Mouse (Mus musculus) layer of hippocampus, adult 9-11 months (tissue): ENCODE data around the gene Slc25a33.
"Not testable (repeated sequence)": the region's sequence is repeated elsewhere in the genome, so short reads cannot be mapped to it uniquely, and the experiment has no call there.

Source experiments
- DNase-seq: peaks from one replicate; pipeline ENCODE4 v3.0.0; 2022

The Slc25a33 gene

DNA sequence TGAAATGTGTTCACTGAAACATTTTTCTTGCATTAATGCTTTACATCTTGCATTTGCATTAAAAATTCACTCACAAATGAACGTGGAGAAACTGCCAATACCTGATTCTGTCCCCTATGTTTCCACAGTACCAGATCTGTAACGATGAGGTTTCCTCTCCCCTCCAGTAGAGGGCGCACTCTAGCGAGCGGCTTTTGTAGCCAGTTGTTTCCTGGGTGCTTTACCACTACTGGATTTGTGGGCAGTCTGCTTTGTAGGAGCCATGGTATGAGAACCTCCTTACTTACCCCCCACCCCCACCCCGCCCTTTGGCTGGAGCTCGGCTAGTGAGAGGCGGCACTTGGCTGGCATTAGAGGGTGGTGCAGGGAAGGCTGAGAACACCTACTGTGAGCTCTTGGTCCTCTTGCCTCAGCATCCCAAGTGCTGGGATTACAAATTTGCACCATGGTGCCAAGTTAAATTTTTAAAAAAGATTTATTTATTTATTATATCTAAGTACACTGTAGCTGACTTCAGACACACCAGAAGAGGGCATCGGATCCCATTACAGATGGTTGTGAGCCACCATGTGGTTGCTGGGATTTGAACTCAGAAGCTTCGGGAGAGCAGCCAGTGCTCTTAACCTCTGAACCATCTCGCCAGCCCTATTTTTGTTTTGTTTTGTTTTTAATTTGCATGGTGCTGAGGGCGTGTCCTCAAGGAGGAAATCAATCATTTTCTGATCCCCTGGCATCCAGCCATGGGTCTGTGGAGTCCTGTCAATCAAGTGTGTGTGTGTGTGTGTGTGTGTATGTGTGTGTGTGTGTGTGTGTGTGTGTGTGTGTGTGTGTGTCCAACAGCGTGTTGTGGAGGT, 19.3 kb upstream of the Slc25a33 start:
- DNase-seq, result no peak

DNA sequence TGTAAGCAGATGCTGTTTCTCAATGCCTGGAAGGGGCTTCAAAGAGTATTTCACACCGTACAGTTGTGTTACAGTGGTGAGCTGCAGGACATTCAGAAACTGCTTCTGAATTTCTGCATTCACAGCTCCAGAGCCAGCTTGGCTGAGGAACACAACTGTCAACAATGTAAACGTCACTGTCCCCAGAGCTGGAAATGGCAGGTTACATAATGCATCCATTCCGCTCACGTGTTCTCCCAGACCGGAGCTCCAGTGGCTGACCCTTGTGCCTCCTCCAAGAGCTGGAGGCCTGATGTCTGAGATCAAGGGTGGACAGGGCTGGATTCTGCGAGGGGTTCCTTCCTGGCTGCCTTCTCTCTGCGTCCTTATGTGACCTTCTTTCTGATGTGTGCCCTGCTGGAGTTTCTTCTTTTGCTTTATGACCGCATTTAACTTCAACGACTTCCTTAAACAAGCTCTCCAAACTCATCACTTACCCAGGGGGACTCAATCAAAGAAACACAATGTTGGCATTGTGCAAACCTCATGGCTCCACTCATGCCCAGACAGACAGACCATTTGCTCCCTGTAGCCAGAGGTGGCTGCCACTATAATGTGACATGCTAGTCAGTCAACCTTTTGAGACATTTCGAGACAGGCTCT, 18.2 kb upstream of the Slc25a33 start:
- DNase-seq, result peak; percentile 51

DNA sequence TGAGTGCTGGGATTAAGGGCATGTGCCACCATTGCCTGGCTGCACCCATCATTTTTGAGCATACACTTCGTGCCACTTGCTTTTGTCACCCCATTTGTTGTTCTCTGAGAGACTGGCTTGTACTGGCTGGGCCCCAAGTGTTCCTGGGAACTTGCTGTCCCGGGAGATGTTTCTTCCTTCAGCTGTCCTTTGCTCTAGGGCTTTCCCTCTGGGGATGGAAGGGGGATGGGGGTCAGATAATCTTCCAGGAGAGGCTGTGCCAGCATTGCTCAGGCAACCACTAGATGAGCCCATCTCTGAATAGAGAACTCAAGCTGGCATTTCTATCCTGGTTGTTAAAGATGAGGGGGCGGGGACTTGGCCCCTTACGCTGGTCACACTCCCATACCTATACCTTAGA, 17.4 kb upstream of the Slc25a33 start:
- DNase-seq, result no peak

DNA sequence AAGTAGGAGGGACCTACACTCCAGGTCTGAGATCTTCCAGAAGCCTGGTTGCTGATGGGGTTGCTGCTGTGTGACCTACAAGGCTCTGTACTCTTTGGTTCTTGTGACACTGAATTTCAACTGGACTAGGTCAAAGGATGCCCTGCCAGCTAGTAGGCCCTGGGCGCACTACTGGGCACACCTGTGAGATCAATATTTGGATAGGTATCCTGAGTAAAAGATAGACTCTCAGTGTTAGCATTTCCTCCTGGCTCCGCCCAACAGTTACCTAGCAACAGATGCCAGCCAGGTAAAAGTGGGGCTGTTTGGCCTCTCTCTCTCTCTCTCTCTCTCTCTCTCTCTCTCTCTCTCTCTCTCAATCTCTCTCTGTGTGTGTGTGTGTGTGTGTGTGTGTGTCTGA, 16.9 kb upstream of the Slc25a33 start:
- no peak for DNase-seq

DNA sequence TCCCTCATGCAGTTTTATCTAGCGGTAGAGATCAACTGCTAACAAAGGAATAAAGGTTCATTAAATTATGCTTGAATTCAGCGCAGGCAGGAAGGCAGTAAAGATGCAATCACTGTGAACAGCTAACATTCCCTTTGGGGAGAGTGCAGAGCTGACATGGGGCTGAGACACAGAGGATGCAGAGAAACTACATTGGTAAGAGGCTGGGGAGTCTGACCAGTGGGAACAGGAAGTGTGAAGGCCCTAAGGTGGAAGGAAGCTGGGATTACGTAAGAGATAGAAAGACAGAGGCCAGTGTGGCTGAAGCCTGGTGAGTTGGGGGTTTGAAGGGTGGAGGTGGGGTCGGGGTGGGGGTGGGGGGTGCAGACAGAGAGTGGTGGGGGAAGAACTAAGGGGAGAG, 16.5 kb upstream of the Slc25a33 start:
- no peak for DNase-seq

DNA sequence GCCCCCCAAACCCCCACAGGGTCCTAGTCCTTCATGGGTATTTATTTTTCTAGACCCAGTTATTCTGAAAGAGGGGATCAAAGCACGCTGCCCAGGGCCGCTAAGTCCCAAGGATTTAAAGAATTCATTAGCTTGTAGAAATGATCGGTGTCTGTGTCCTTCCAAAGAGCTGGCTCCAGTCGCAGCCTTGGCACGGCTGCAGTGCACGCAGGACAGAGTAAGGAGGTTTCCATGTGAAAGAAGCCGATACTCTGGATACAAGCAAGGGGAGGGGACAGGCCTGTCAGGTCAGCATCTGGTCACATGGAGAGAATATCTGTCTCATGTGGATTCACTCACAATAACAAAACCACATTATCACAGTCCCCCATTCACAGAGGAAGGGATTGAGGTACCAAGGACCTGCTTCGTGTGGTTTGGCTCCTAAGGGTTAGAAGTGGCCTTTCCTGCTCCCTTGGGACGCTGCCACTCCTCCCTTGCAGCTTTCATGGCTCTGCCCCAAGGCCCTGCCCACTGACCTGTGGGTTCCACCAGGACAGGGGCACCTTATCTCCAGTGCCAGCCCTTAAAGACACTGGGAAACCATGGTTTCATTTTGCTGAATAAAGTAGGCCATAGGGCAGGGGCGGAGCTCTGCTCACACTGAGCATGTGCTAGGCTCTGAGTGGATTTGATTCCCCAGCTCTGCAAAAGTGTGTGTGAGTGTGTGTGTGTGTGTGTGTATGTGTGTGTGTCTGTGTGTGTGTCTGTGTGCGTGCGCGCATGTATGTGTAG, 15.5 kb upstream of the Slc25a33 start:
- DNase-seq, result no peak

DNA sequence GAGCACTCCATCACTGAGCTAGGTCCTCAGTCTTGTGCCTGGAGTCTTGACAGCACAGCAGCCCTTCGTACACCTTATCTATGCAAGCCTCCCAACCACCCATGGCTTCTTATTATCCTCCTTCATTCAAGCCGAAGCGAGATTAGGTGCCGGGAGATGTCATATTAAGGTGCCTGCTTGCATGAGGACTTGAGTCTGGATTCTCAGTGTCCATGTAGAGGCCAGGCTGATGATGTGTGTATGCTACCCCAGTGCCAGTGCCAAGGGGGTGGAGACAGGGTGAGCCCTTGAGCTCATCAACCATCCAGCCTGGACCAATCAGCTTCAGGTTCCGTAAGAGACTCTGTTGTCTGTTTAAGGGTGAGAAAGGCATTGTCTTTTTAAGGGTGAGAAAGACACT, 10.8 kb upstream of the Slc25a33 start:
- DNase-seq, result no peak

DNA sequence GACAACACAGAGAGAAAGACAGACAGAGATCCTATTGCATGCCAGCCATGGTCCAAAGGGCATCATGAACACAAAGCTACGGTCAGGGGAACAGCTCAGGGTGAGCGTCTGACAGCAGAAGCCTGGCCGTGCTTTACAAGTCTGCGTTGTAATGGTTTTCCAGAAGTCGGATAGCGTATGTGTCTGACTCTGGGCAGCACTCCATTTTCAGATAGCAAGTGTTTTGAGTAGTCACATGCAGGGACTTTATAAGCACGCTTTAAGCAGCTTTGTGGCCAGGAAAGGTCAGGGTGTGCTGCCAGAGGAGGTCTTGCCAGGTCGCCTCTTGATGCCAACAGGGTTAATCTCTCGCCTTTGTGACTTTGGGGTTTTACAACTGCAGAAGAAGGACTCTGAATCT, 10.3 kb upstream of the Slc25a33 start:
- DNase-seq, result no peak

DNA sequence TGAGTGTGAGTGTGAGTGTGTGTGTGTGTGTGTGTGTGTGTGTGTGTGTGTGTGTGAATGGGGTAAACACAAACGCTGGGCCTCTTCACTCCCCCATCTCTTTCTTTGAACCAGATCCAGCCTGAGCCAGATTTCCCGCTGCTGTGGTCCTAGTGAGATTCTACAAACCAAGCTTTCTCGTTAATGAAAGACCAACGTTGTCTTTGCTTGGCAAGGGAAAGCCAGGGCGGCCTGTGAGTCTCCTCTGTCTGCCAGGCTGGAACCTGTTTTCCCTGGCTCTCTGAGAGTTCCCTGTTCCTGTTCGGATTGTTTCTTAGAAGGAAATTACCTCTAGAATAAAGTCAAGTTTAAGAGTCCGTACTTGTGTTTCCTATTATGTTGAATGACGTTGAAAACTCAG, 8.9 kb upstream of the Slc25a33 start:
- peak; percentile 54 for DNase-seq

DNA sequence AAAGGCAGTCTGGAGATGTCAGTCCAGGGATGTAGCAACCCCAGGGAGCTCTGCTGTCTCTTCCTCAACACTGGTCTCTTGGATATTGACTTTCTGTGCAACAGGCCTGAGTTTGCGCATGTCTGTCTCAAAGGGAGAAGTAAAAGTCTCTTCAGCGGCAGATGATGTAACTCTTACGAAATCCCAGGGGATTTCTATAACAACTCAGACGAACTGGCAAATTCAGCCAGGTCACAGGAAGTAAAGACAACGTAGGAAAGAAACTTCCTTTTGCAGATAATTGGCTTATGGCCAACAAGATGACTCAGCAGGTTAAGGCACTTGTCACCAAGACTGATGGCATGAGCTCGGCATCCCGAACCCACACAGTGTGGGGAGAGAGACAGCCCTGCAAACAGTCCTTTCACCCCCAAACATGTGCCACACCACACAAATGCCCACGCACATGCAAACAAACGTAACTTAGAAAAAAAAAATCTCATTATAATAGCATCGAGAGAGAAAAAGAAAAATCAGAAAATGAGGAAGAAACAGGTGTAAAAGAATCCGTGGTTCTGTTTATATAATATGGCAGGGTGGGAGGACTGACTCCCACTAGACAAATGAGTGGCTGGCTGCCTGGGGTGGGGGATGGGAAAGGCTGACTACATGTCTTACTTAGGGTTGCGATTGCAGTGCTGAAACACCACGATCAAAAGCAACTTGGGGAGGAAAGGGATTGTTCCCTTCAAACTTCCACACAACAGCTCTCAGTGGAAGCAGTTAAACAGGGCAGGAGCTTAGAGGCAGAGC, 6.7 kb upstream of the Slc25a33 start:
- DNase-seq, result peak; percentile 76

DNA sequence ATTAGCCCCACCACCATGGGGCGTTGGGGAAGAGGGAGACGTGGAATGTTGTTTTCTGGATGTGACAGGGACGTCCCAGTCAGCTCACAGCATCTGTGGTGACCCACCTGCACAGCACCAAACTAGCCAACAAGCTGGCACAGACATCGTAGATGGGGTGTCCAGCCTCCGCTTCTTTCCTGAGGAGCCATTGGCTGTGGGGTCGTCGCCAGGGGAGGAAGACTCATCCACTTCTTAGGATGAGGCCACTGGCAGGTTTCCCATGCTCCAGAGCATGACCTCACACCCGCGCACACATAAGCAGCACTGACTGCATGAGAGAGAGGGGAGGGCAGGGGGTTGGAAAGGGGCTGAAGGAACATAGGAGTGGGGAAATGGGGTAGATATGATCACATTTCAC, 5.9 kb upstream of the Slc25a33 start:
- DNase-seq, result no peak

DNA sequence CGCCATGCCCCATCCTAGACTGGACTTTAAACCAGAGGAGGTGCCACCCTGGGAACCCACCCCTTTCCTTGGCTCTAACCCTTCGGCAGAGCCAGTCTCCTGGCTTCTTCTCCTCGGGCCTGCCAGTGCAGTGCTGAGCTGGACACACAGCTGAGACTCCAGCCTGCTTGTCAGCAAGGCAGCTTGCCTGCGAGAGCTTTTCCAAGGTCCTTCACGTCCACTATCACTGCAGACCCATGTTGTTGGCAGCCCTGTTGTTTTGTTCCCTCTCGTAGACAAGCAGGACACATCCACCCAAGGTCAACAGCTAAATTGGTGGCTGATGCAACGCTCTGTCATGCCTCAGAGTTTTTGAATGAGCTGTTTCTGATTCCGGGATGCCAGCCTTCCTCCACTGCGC, 3.0 kb upstream of the Slc25a33 start:
- no peak for DNase-seq

DNA sequence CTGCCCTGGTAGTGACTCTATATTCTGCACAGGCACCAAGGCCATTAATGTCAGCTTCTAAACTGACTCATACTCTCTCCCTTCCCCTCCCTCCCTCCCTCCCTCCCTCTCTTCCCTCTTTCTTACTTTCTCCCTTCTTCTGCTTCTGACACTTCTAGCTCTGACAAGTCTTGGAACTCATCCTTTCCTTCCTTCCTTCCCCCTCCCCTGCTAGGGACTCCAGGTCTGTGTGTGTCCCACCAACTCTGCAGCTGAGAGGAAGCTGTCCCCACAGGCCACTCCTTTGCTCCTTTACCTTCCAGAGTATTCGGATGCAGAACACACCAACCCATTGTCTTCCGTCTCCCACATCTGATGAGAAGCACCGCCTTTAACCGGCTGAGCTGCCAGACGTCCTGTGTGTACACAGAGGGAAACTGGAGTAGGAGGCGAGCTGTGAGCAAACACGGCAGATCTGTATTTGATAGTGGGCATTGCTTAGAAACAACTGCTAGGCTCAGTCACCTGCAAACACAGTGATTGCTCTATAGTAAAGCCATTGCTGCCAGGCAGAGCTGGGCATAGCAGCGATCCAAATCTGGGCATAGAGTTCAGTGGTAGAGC, 1.8 kb upstream of the Slc25a33 start:
- DNase-seq, result no peak

DNA sequence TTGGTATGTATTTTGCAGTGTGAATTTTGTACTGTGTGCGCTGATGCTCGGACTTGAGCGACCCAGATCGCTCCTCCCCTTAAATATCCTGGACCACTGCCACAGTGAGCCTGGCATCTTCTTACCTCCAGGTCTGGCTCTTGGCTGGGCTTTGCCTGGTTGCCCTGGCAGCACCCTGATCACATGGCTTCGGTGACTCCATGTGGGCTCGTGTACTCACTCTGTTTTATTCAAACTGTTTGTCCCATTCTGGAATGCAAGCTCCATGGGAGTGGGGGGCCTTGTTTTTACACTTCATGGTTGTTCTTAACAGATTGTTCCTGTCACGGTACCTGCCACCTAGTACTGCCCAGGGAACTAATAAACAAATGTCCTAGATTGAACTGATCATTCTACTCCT, 1.3 kb upstream of the Slc25a33 start:
- no peak for DNase-seq

DNA sequence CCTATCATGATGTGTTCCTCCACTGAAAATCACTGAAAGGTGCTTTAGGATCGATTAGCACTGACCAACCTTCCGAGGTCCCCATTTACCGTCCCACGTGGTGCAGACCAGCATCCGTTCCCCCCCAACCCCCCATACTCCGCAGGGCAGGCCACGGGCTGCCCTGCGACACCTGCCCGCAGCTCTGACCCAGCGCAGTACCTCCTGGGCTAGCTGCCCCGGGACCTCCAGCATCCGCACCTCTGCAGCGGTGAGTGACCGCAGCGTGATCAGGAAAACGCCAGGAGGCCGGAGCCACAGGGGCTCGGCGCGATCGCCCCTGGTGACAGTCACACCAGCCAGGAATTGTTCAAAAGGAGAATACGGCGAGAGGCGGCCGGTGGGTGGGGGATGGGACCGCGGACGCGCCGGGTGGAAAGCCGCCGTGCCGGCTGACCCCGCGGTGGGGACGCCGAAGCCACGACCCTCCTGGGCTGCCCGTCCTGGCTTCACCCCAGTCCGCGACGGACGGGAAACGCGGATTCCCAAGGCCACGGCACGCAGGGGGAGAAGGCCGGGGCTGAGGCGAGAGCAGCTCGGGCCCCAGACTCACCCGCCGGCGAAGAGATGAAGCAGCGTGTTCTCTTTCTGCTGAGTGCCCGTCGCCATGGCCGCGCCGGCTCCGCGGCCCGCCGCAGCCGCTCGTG, 526 bp downstream of the Slc25a33 start:
- DNase-seq, result no peak

DNA sequence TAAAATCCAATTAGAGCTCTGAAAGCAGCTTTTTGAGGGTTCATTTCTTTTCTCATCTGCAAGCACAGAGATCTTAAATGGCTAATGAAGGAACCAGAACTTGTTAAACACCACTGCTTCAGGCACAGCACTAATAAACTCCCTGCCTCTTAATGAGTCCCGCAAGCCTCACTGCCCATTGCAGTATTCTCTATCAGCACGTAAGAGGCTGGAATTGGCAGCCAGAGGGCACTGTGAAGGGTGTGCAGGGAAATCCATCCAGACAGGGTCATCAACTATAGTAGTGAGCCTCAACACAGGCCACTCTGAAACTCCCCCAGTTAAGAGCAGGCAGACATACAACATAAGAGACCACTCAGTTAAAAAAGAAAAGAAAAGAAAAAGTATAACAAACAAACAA, 1.7 kb downstream of the Slc25a33 start:
- DNase-seq, result no peak

DNA sequence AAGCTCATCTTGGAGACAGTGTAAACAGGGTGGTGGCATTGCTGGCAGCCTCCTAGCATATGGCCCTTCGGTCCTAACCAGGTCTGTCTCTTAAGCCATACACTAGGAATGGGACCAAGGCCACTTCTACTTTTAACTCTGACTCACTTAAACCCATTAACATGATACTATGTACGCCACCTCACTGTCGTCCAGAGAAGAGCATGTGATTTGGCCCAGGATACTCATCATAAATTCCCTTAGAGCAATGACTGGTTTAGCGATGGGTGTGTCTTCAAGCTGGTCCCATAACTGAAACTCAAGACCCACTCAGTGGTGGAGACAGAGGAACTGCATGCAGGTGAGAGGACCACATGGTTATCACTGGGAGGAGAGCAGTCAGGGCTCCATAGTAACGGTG, 8.9 kb downstream of the Slc25a33 start:
- DNase-seq, result no peak

DNA sequence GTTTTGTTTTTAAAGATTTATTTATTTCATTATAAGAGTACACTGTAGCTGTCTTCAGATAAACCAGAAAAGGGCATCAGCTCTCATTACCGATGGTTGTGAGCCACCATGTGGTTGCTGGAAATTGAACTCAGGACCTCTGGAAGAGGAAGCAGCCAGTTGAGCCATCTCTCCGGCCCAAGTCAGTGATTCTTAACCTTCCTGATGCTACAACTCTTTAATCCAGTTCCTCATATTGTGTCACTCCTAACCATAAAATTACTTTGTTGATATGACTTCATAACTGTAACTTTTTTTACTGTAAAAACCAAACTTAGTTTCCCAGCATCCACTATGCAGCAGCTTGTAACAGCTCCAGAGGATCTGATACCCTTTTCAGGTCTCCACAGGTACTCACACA, 10.7 kb downstream of the Slc25a33 start:
- no peak for DNase-seq

DNA sequence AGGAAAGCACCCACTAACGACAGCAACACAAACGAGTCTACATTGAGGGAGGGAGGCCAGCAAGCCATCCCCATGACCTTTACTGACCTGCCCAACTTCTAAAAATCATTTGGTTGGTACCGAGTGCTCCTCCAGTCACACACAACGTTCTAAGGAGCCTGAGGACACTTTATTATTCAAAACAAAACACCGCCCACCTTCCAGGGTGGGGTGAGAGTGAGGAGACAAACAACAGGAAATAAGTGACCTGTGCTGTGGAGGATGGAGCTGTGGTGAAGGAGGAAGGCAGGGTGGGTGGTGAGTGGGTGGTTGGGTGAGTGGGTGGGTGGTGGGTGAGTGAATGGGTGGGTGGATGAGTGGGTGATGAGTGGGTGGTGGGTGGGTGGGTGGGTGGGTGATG, 14.6 kb downstream of the Slc25a33 start:
- no peak for DNase-seq

DNA sequence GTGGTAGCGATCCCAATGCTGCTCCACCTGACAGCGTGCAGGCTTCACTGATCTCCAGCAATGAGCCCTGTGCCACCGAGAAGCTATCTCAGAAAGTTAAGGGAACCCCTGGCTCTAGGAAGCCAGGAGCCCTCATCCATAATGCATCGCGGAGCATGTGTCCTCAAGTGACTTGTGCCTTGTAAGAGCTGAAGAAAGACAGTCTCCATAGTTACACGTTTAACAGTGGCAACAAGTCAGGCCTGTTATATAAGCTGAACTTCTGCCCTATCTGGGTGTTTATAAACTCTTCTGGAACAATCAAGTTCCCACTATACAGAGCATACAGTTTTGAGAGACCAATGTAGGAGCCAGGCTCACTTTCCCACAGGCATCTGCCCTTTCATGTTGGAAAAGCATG, 15.7 kb downstream of the Slc25a33 start:
- DNase-seq, result no peak

DNA sequence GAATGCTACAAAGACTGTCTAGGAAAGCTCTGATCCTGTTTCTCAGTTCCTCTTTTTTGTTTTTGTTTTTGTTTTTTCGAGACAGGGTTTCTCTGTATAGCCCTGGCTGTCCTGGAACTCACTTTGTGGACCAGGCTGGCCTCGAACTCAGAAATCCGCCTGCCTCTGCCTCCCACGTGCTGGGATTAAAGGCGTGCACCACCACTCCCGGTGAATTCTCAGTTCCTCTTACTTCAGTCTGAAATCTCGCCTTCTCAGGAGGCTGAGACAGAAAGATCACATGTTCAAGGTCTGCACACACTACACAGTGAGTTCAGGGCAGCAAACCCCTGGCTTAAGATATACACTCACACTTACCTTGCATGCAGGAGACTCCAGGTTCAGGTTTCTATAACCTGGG, 17.5 kb downstream of the Slc25a33 start:
- not testable (repeated sequence) for DNase-seq

DNA sequence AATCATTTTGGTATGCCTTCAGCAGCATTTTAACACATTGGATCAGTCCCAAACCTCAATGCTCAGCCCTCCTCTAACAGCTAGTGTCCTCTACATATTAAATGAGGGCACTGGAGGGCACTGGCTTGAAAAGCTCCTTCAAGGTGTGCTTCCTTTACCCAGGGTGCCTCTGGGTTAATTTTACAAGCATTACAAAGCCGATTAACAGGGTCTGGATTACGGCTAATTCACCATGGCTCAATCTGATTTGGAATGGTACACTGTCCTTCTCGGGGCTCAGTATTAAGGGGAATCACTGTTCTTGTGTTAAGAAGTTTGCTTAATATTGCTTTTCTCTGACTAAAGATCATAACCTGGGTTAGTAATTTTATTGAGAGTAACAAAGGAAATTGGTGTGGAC, 21.2 kb downstream of the Slc25a33 start:
- DNase-seq, result no peak
